Mouse (Mus musculus): ENCODE data around the gene Hmg20a. TPM values are rescaled to one million over a fixed set of nuclear protein-coding genes. Genes with fewer than 3 reads are reported as not detected.

The Hmg20a gene
- polyA plus RNA-seq, 1 experiment from 2014 or later = 86.3 TPM

DNA sequence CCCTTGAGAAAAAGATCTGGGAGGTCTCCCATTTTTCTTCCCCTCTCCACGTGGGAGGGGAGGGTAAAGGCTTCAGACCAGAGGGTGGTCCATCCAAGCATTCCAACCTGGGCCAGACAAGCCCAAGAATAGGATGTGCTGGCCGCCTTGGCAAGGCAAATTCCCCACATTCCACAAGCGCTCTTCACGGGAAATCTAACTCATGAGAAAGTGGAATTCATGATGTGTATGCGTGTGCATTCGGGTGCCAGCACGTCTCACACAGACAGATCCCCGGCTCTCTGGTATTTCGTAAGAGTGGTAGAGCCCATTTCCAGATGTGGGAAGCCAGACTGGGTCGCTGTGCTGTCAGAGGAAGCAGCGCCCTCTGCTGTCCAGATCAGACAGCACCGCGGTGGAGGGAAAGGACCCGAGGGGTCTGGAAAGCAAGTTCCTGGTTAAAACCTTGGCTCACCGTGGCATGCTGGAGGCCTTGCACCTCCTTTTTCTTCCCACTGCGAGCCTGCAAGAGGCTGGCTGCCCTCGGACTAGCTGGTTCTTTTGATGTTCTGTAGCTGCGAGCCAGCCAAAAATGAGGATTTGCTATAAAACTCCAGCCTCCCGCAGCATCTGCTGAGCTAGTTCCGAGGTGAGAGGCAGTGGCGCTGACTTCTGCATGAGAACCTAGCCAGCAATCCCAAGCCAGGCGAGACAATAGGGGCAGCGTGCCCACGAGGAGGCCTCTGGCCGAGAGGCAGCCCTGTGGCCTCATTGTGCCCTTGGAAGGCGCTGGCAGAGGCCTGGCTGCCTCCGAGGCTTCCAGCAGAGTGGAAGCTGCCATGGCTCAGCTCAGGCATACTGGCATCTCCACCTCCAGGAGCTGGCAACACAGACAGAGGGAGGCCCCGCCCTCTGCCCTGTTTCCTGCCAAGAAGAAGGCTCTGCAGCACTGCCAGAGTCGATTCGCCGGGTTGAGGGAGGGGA is 87.7 kb downstream of the Hmg20a start:
- Histone ChIP-seq H3K4me1 (ENCODE audit: control insufficient read depth, insufficient read depth, low read length) (peaks cover 33% of the 10 kb centered on the region), H3K9ac (replicated peaks; ENCODE audit: low read depth, low read length) (peak overlapping the region; percentile 35), H3K4me2 (ENCODE audit: low read depth, low read length) (peak overlapping the region; percentile 69), H3K4me3 (ENCODE audit: low read depth, low read length) (peak overlapping the region; percentile 5; the same call in 1 of the 2 replicates), H3K27me3 (ENCODE audit: control insufficient read depth, insufficient read depth, low read length) (no peaks in the 10 kb centered on the region), H3K9me3 (ENCODE audit: control insufficient read depth, low read length) (no peaks in the 10 kb centered on the region), H3K36me3 (ENCODE audit: control insufficient read depth, insufficient read depth, low read length) (no peaks in the 10 kb centered on the region), H3K27ac (ENCODE audit: low read depth, low read length) (peak overlapping the region; percentile 97)
- peak; percentile 89 for ATAC-seq (ENCODE audit: low read depth)
- WGBS = 1% methylated on average over 31 of the region's 31 CpGs

DNA sequence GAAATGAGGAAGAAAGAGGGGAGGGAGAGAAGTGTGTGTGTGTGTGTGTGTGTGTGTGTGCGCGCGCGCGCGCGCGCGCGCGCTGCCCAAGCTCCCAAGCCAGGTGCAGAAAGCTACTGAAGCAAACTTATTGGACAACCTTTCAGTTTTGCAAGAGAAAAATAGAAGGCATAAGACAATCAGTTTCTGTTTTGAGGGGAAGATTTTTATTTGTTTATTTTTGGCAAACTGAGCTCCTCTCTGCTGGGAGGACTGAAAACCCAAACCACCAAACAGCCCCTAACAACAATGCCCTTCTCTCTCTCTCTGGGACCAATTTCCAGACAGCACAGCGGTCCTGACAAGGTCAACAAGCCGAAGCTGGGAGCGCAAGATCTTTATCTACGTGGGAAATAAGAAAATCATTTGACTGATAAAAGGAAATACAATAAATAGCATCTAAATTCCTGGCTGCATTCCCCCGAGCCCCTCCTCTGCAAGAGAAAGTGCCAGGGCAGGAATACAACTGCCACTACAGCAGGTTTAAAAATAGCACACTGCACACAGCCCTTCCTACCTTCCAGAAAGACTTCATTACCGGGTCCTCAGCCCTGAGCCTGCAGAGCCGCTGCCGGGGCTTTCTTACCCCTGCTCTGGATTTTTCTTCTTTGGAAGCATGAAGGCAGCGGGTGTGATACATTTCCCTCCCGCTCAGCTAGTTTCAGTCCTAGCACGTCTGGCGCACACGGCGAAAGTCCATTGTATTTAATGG is 88.7 kb downstream of the Hmg20a start:
- Histone ChIP-seq H3K27me3 (ENCODE audit: control insufficient read depth, insufficient read depth, low read length) (no peaks in the 10 kb centered on the region), H3K4me2 (ENCODE audit: low read depth, low read length) (peak overlapping the region; percentile 69), H3K4me1 (ENCODE audit: control insufficient read depth, insufficient read depth, low read length) (peaks cover 28% of the 10 kb centered on the region), H3K9me3 (ENCODE audit: control insufficient read depth, low read length) (no peaks in the 10 kb centered on the region), H3K36me3 (ENCODE audit: control insufficient read depth, insufficient read depth, low read length) (no peaks in the 10 kb centered on the region), H3K4me3 (ENCODE audit: low read depth, low read length) (peak overlapping the region; percentile 5; the same call in 1 of the 2 replicates), H3K9ac (replicated peaks; ENCODE audit: low read depth, low read length) (peak overlapping the region; percentile 35; the same call in 1 of the 2 replicates), H3K27ac (ENCODE audit: low read depth, low read length) (peak overlapping the region; percentile 97)
- WGBS = 5% methylated on average over 25 of the region's 25 CpGs
- no peak for ATAC-seq (ENCODE audit: low read depth)

DNA sequence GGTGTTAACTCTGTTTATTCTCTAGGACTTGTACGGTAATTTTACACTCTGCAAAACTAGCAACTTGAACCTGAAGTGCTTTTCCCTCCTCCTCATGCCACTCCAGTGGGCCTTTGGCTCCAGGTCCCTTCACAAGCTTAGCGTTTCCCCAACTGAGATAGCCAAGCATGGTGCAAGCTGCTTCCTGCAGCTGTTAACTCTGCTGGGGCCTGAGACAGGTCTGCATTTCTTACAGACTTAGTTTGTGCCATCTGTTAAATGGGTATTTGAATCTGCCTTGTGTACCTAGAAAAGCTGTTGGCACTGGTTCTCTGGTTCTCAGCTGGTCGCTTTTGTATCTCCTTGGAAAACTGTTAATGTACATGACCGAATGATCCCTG is 89.3 kb downstream of the Hmg20a start:
- H3K36me3 ChIP-seq (ENCODE audit: control insufficient read depth, insufficient read depth, low read length) = no peaks in the 10 kb centered on the region
- H3K27me3 ChIP-seq (ENCODE audit: control insufficient read depth, insufficient read depth, low read length) = no peaks in the 10 kb centered on the region
- H3K4me1 ChIP-seq (ENCODE audit: control insufficient read depth, insufficient read depth, low read length) = peaks cover 25% of the 10 kb centered on the region
- H3K4me2 ChIP-seq (ENCODE audit: low read depth, low read length) = peak overlapping the region; percentile 69
- no peak for ATAC-seq (ENCODE audit: low read depth)
- H3K9ac ChIP-seq (replicated peaks; ENCODE audit: low read depth, low read length) = no peak overlapping the region
- H3K9me3 ChIP-seq (ENCODE audit: control insufficient read depth, low read length) = no peaks in the 10 kb centered on the region
- WGBS = 54% methylated on average over 4 of the region's 4 CpGs
- H3K27ac ChIP-seq (ENCODE audit: low read depth, low read length) = peak overlapping the region; percentile 97
- H3K4me3 ChIP-seq (ENCODE audit: low read depth, low read length) = peak overlapping the region; percentile 5; the same call in 1 of the 2 replicates

DNA sequence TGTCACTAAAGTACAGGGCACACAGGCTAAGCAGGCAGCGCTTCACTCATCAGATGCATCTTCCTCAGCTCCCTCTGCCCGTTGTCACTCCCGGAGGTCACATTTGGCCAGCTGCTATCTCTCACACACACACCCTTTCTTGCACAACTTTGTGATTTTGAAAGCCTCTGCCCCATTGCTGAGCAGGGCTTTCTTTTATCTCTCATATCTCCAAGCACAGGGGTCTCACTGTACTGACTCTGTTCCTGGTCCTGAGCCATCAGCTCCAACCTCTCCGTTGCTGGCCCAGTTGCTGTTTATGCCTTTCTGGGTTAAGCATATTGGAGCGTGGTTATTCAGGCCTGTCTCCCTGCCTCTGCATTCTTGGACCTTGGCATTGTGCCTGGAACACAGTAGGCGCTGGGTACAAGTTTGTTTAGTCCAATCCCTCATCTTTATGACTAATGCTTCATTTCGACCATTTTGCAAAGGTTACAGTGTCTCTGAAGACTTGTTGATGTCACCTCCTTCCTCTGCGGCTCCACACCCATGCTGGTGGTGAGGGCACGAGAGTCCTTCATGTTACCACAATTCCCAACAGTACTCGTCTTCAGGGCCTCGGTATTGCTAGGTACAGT is 90.5 kb downstream of the Hmg20a start:
- Histone ChIP-seq H3K27me3 (ENCODE audit: control insufficient read depth, insufficient read depth, low read length) (no peaks in the 10 kb centered on the region), H3K4me1 (ENCODE audit: control insufficient read depth, insufficient read depth, low read length) (peaks cover 25% of the 10 kb centered on the region), H3K4me3 (ENCODE audit: low read depth, low read length) (no peak overlapping the region), H3K9me3 (ENCODE audit: control insufficient read depth, low read length) (no peaks in the 10 kb centered on the region), H3K36me3 (ENCODE audit: control insufficient read depth, insufficient read depth, low read length) (no peaks in the 10 kb centered on the region), H3K27ac (ENCODE audit: low read depth, low read length) (no peak overlapping the region), H3K9ac (replicated peaks; ENCODE audit: low read depth, low read length) (no peak overlapping the region), H3K4me2 (ENCODE audit: low read depth, low read length) (no peak overlapping the region)
- no peak for ATAC-seq (ENCODE audit: low read depth)
- WGBS = 75% methylated on average over 11 of the region's 11 CpGs

DNA sequence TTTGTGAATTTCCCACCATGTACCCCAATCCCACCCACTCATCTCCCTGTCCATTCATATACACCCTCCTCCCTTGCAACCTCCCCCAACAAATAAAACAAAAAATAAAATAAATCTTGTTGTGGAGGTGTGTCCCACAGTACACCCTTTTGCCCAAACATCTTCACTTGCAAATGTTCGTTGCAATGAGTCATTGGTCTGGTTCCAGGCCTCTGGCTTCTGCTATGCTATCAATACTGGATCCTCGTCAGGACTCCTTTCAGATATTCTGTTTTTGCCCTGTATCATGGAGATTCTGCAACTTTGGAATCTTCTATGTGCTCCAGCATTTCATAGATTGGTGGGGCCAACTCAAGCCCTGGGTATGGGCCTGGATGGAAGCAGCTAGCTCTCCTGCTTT is 91.9 kb downstream of the Hmg20a start:
- Histone ChIP-seq H3K27ac (ENCODE audit: low read depth, low read length) (no peak overlapping the region), H3K4me1 (ENCODE audit: control insufficient read depth, insufficient read depth, low read length) (peaks cover 21% of the 10 kb centered on the region), H3K4me2 (ENCODE audit: low read depth, low read length) (no peak overlapping the region), H3K9ac (replicated peaks; ENCODE audit: low read depth, low read length) (no peak overlapping the region), H3K4me3 (ENCODE audit: low read depth, low read length) (no peak overlapping the region), H3K9me3 (ENCODE audit: control insufficient read depth, low read length) (no peaks in the 10 kb centered on the region), H3K36me3 (ENCODE audit: control insufficient read depth, insufficient read depth, low read length) (no peaks in the 10 kb centered on the region), H3K27me3 (ENCODE audit: control insufficient read depth, insufficient read depth, low read length) (no peaks in the 10 kb centered on the region)
- ATAC-seq (ENCODE audit: low read depth) = no peak
- WGBS = 86% methylated on average over 2 of the region's 2 CpGs

DNA sequence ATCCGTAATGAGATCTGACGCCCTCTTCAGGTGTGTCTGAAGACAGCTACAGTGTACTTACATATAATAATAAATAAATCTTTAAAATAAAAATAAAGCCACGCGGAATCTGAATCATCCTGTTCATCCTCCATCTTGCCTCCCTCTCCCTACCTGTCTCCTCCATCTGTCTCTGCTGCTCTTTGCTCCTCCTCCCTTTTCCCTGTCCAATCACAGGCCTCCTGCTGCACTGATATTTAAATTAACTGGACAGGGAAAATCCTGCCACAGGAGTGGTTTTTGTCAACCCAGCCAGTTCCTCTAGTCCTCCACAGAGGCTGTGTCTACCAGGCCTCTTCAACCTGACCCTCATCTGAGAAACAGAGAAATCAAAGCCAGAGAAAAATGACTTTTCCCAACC is 94.1 kb downstream of the Hmg20a start:
- WGBS = 90% methylated on average over 4 of the region's 4 CpGs
- Histone ChIP-seq H3K9ac (replicated peaks; ENCODE audit: low read depth, low read length) (no peak overlapping the region), H3K4me3 (ENCODE audit: low read depth, low read length) (no peak overlapping the region), H3K4me2 (ENCODE audit: low read depth, low read length) (no peak overlapping the region), H3K27me3 (ENCODE audit: control insufficient read depth, insufficient read depth, low read length) (no peaks in the 10 kb centered on the region), H3K9me3 (ENCODE audit: control insufficient read depth, low read length) (no peaks in the 10 kb centered on the region), H3K27ac (ENCODE audit: low read depth, low read length) (no peak overlapping the region), H3K36me3 (ENCODE audit: control insufficient read depth, insufficient read depth, low read length) (no peaks in the 10 kb centered on the region), H3K4me1 (ENCODE audit: control insufficient read depth, insufficient read depth, low read length) (peaks cover 4% of the 10 kb centered on the region)
- ATAC-seq (ENCODE audit: low read depth) = no peak

DNA sequence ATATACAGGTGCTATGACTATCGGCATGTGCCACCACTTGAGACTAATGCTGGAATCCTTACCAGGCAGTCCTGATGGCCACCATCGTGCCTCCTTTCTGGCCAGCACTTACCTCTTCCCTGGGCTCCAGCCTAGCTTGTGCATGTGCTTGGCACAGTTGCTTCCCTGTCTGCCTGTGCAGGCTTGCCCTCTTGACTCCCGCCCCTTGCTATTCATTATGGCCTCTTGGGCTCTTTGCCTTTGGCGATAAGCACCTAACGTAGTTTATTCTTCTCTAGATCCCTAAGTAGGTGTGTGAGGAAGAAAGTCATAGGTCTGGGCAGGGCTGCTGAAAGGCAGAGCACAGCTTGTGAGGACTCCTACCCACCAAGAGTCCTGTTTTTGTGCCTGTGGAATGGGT is 96.7 kb downstream of the Hmg20a start:
- Histone ChIP-seq H3K9ac (replicated peaks; ENCODE audit: low read depth, low read length) (no peak overlapping the region), H3K36me3 (ENCODE audit: control insufficient read depth, insufficient read depth, low read length) (no peaks in the 10 kb centered on the region), H3K4me3 (ENCODE audit: low read depth, low read length) (no peak overlapping the region), H3K9me3 (ENCODE audit: control insufficient read depth, low read length) (no peaks in the 10 kb centered on the region), H3K4me1 (ENCODE audit: control insufficient read depth, insufficient read depth, low read length) (no peaks in the 10 kb centered on the region), H3K4me2 (ENCODE audit: low read depth, low read length) (no peak overlapping the region), H3K27ac (ENCODE audit: low read depth, low read length) (no peak overlapping the region), H3K27me3 (ENCODE audit: control insufficient read depth, insufficient read depth, low read length) (no peaks in the 10 kb centered on the region)
- no peak for ATAC-seq (ENCODE audit: low read depth)
- 85% methylated on average over 5 of the region's 5 CpGs for WGBS

DNA sequence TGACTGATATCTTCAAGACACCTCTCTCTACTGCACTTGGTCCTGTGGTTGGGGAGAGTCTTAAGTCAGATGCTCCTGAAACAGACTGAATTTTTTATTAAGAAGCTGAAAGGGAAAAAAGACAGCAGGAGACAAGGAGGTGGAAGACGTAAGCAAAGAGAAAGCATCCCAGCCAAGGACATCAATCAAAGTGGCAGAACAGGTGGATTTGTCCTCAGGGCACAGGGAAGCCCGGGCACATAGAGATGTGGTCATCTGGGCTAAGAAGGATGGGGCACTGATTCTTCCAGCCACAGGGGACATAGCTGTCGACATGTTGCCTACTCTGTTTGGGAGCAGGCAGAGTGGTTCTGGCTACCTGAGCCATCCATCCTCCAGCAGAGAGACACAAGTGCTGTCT is 97.8 kb downstream of the Hmg20a start:
- no peak overlapping the region for H3K4me3 ChIP-seq (ENCODE audit: low read depth, low read length)
- no peaks in the 10 kb centered on the region for H3K36me3 ChIP-seq (ENCODE audit: control insufficient read depth, insufficient read depth, low read length)
- no peaks in the 10 kb centered on the region for H3K27me3 ChIP-seq (ENCODE audit: control insufficient read depth, insufficient read depth, low read length)
- no peak overlapping the region for H3K9ac ChIP-seq (replicated peaks; ENCODE audit: low read depth, low read length)
- 43% methylated on average over 3 of the region's 3 CpGs for WGBS
- H3K9me3 ChIP-seq (ENCODE audit: control insufficient read depth, low read length) = no peaks in the 10 kb centered on the region
- no peaks in the 10 kb centered on the region for H3K4me1 ChIP-seq (ENCODE audit: control insufficient read depth, insufficient read depth, low read length)
- no peak overlapping the region for H3K27ac ChIP-seq (ENCODE audit: low read depth, low read length)
- no peak for ATAC-seq (ENCODE audit: low read depth)
- H3K4me2 ChIP-seq (ENCODE audit: low read depth, low read length) = no peak overlapping the region

Measured in neural tube, embryonic 14.5 days (tissue).